Mouse (Mus musculus): ENCODE measurements around the gene Mien1. TPM values are rescaled to one million over a fixed set of nuclear protein-coding genes. Genes with fewer than 3 reads are reported as not detected.

Gene Mien1
- total RNA-seq, 2 experiments from 2014 or later: 83.0 to 95.4 TPM

DNA sequence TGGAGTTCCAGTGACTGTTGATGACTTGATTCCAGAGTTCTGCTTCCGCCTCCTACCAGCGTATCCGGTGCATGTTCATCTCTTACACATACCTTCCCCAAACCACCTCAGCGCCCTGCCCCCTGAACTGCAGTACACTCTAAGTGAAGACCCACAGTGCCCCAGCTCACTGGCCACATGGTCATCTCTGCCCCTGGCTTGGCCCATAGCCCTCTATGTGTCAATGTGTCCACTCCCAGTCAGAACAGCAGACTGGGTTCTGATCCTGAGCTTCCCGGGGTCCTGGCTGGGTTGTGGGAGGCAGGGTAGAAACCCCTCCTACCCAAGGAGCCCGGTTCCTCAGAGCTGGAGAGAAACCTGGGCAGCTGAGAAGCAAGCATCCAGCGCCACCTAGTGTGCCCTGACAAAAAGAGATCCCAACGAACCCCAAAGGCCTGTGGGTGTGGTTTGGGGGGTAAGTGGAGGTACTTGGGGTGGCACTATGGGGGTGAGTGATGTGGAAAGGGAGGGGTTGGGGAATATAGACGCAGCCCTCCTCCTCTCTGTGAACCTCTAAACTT, 49.5 kb downstream of the Mien1 start:
- DNase-seq (ENCODE audit: low spot score in 2 of 2): peak in 1 of 2 experiments; percentile 73

GRCm38 (mm10) chr11:98388282-98388681, 50.5 kb downstream of the Mien1 start:
- no peak for DNase-seq (ENCODE audit: low spot score in 2 of 2)

Other genes starting within 250 kb of the Mien1 start
- gene Med1, start 245.7 kb downstream of the Mien1 start, total RNA-seq (2021): 10 to 100 TPM; 45.3 to 48.4 TPM
- gene Cdk12, start 235.9 kb downstream of the Mien1 start, total RNA-seq (2021): 10 to 100 TPM; 35.9 to 37.9 TPM
- gene Neurod2, start 109.3 kb downstream of the Mien1 start, total RNA-seq (2021): 100 to 1,000 TPM; 158 to 159 TPM
- 10 to 100 TPM; 59.9 to 65.4 TPM for gene Ppp1r1b, start 90.6 kb downstream of the Mien1 start, total RNA-seq (2021)
- gene Stard3, start 80.6 kb downstream of the Mien1 start, total RNA-seq (2021): 10 to 100 TPM; 35.3 to 36.7 TPM
- gene Tcap, start 55.2 kb downstream of the Mien1 start, total RNA-seq (2021): under 1 TPM; 0.92 to 0.96 TPM
- under 1 TPM in 1 of 2 experiments, not detected in 1; 0.37 TPM for gene Pnmt, start 52.5 kb downstream of the Mien1 start, total RNA-seq (2021)
- gene Pgap3, start 38.5 kb downstream of the Mien1 start, total RNA-seq (2021): 1 to 10 TPM; 8.7 to 9.1 TPM
- 1 to 10 TPM; 1.4 to 1.9 TPM for gene Erbb2, start 26.5 kb downstream of the Mien1 start, total RNA-seq (2021)
- 1 to 10 TPM; 1.2 to 2.1 TPM for gene Grb7, start 7.4 kb upstream of the Mien1 start, total RNA-seq (2021)
- not detected for gene Ikzf3, start 107.0 kb upstream of the Mien1 start, total RNA-seq (2021)
- not detected for gene Zpbp2, start 112.1 kb upstream of the Mien1 start, total RNA-seq (2021)
- gene Ormdl3, start 148.4 kb upstream of the Mien1 start, total RNA-seq (2021): 10 to 100 TPM; 59.2 to 60.6 TPM
- gene Lrrc3c, start 159.3 kb upstream of the Mien1 start, total RNA-seq (2021): not detected
- 10 to 100 TPM; 11.6 to 11.8 TPM for gene Gm12355, start 186.7 kb upstream of the Mien1 start, total RNA-seq (2021)
- not detected for gene Gsdma3, start 187.4 kb upstream of the Mien1 start, total RNA-seq (2021)
- not detected for gene Gsdma2, start 207.8 kb upstream of the Mien1 start, total RNA-seq (2021)
- not detected for gene Gsdma, start 225.4 kb upstream of the Mien1 start, total RNA-seq (2021)
- 100 to 1,000 TPM; 126 to 131 TPM for gene Psmd3, start 243.6 kb upstream of the Mien1 start, total RNA-seq (2021)